Mouse (Mus musculus) mesoderm, embryonic 11.5 days (tissue): ENCODE measurements around the gene Hdac4.

ENCODE experiments used
- DNase-seq: peaks from one replicate; pipeline ENCODE4 v3.0.0-alpha.2; 2012; ENCODE audit warnings: low read depth, low spot score

Hdac4 gene

GRCm38 (mm10) chr1:92100371-92100891 lies 95.1 kb downstream of the Hdac4 start:
- no peak for DNase-seq

GRCm38 (mm10) chr1:92099964-92100363 lies 95.5 kb downstream of the Hdac4 start:
- DNase-seq: no peak

- DNase-seq: no peak
Measured at GRCm38 (mm10) chr1:92099502-92099901, 96.0 kb downstream of the Hdac4 start.

GRCm38 (mm10) chr1:92098456-92098855 lies 97.0 kb downstream of the Hdac4 start:
- DNase-seq: no peak

- no peak for DNase-seq
Measured at GRCm38 (mm10) chr1:92096991-92097525, 98.4 kb downstream of the Hdac4 start.

- DNase-seq: no peak
Measured at GRCm38 (mm10) chr1:92092286-92092685, 103.2 kb downstream of the Hdac4 start.

- DNase-seq: no peak
Measured at GRCm38 (mm10) chr1:92087821-92088220, 107.7 kb downstream of the Hdac4 start.

- no peak for DNase-seq
Measured at GRCm38 (mm10) chr1:92087343-92087742, 108.2 kb downstream of the Hdac4 start.

- DNase-seq: no peak
Measured at GRCm38 (mm10) chr1:92086841-92087240, 108.7 kb downstream of the Hdac4 start.

GRCm38 (mm10) chr1:92086277-92086813 lies 109.2 kb downstream of the Hdac4 start:
- DNase-seq: peak; percentile 26

GRCm38 (mm10) chr1:92084738-92085137 lies 110.8 kb downstream of the Hdac4 start:
- DNase-seq: no peak

GRCm38 (mm10) chr1:92084004-92084403 lies 111.5 kb downstream of the Hdac4 start:
- peak; percentile 41 for DNase-seq

GRCm38 (mm10) chr1:92082837-92083541 lies 112.5 kb downstream of the Hdac4 start:
- DNase-seq: no peak

GRCm38 (mm10) chr1:92082156-92082836 lies 113.2 kb downstream of the Hdac4 start:
- no peak for DNase-seq

GRCm38 (mm10) chr1:92079982-92080537 lies 115.4 kb downstream of the Hdac4 start:
- DNase-seq: no peak

- DNase-seq: no peak
Measured at GRCm38 (mm10) chr1:92075312-92075711, 120.2 kb downstream of the Hdac4 start.

- no peak for DNase-seq
Measured at GRCm38 (mm10) chr1:92074655-92075054, 120.8 kb downstream of the Hdac4 start.

- no peak for DNase-seq
Measured at GRCm38 (mm10) chr1:92069932-92070677, 125.4 kb downstream of the Hdac4 start.

GRCm38 (mm10) chr1:92069464-92069863 lies 126.0 kb downstream of the Hdac4 start:
- DNase-seq: no peak

- no peak for DNase-seq
Measured at GRCm38 (mm10) chr1:92064307-92064706, 131.2 kb downstream of the Hdac4 start.

- no peak for DNase-seq
Measured at GRCm38 (mm10) chr1:92063271-92063670, 132.2 kb downstream of the Hdac4 start.
